Mouse (Mus musculus): ENCODE results near the gene Trh. TPM values are rescaled to one million over a fixed set of nuclear protein-coding genes. Genes with fewer than 3 reads are reported as not detected.

The Trh gene
- 1.4 and 3.1 TPM in 2 replicates for polyA plus RNA-seq (2012; rRNA removed)

GRCm38 (mm10) chr6:92244591-92244990 is at the start of gene Trh:
TSS of gene Trh (minus strand) at chr6:92244650.

GRCm38 (mm10) chr6:92214773-92215449 is 29.5 kb downstream of the Trh start, which contains the start of gene Rbsn:
TSS of gene Rbsn (minus strand) at chr6:92214925.

Other genes with a start within 250 kb of the Trh start
- 19.7 and 30.5 TPM in 2 replicates for gene Nr2c2, start 153.3 kb downstream of the Trh start, polyA plus RNA-seq (2012; rRNA removed)
- gene Mrps25, start 60.6 kb downstream of the Trh start, polyA plus RNA-seq (2012; rRNA removed) = 49.0 and 52.1 TPM in 2 replicates
- 17.1 and 19.4 TPM in 2 replicates for gene Rbsn, start 29.7 kb downstream of the Trh start, polyA plus RNA-seq (2012; rRNA removed)

Measured in central nervous system, embryonic 11.5 days (tissue).